Mouse (Mus musculus) gastrocnemius, postnatal 36 days (tissue): ENCODE measurements around the gene 4933411K16Rik. TPM values are rescaled to one million over a fixed set of nuclear protein-coding genes. Genes with fewer than 3 reads are reported as not detected.

Source experiments
- DNase-seq, 2 experiments: peaks; one replicate each; pipeline ENCODE4 v3.0.0; 2022
- intact Hi-C: fragments of 180-260 bp; cut with DNase I; formaldehyde crosslinking; loops from one replicate; pipeline ENCODE4 v1.15.1; 2025
- long read RNA-seq, 2 experiments: library from polyadenylated mRNA; stranded (forward); transcript quantifications; one replicate each; pipeline ENCODE4 v2.0.0; 2021
- total RNA-seq, 2 experiments: library from RNA; stranded (reverse); gene quantifications; 2 replicates each; pipeline ENCODE4 v1.2.3; 2021

4933411K16Rik gene
- total RNA-seq = under 1 TPM; 0.30 to 0.38 TPM
- long read RNA-seq, experiment 1, partial matches to known transcripts = 0 of 1 reads
- long read RNA-seq, experiment 1, other reads (novel, unspliced or antisense) = 0 of 1 reads
- long read RNA-seq, experiment 2 = 0 reads

- intact Hi-C loops = no loop called here
Measured at GRCm38 (mm10) chr19:42051948-42052347, at the start of gene 4933411K16Rik. Gene 4933411K16Rik (plus strand): TSS chr19:42052248.

GRCm38 (mm10) chr19:42004258-42004657 is 47.8 kb upstream of the 4933411K16Rik start:
- DNase-seq = no peak
- intact Hi-C loops = no loop called here

More at GRCm38 (mm10) chr19:42051948-42052347, at the start of gene 4933411K16Rik:
- no peak for DNase-seq

GRCm38 (mm10) chr19:42005616-42006015 is 46.4 kb upstream of the 4933411K16Rik start:
- intact Hi-C loops = no loop called here
- DNase-seq = no peak

GRCm38 (mm10) chr19:42006568-42006967 is 45.5 kb upstream of the 4933411K16Rik start:
- no peak for DNase-seq
- intact Hi-C loops = no loop called here

- intact Hi-C loops = no loop called here
Measured at GRCm38 (mm10) chr19:42008586-42008985, 43.5 kb upstream of the 4933411K16Rik start.

GRCm38 (mm10) chr19:42009067-42009466 is 43.0 kb upstream of the 4933411K16Rik start:
- intact Hi-C loops = no loop called here
- DNase-seq = no peak

More at GRCm38 (mm10) chr19:42008586-42008985, 43.5 kb upstream of the 4933411K16Rik start:
- no peak for DNase-seq

- DNase-seq = no peak
- intact Hi-C loops = no loop called here
Measured at GRCm38 (mm10) chr19:42010436-42010835, 41.6 kb upstream of the 4933411K16Rik start.

GRCm38 (mm10) chr19:42011123-42011522 is 40.9 kb upstream of the 4933411K16Rik start:
- intact Hi-C loops = no loop called here
- no peak for DNase-seq

GRCm38 (mm10) chr19:42014231-42014825 is 37.7 kb upstream of the 4933411K16Rik start:
- DNase-seq = no peak
- intact Hi-C loops = no loop called here

GRCm38 (mm10) chr19:42015001-42015400 is 37.0 kb upstream of the 4933411K16Rik start:
- intact Hi-C loops = no loop called here
- DNase-seq = no peak

- intact Hi-C loops = no loop called here
- DNase-seq = no peak
Measured at GRCm38 (mm10) chr19:42016251-42016650, 35.8 kb upstream of the 4933411K16Rik start.

GRCm38 (mm10) chr19:42016840-42017239 is 35.2 kb upstream of the 4933411K16Rik start:
- intact Hi-C loops = no loop called here
- DNase-seq = peak in 1 of 2 experiments; percentile 37

GRCm38 (mm10) chr19:42017399-42018247 is 34.4 kb upstream of the 4933411K16Rik start:
- intact Hi-C loops = no loop called here
- DNase-seq = peak; percentile 57 to 71

GRCm38 (mm10) chr19:42019011-42019522 is 33.0 kb upstream of the 4933411K16Rik start:
- peak in 1 of 2 experiments; percentile 13 for DNase-seq
- intact Hi-C loops = no loop called here

- intact Hi-C loops = no loop called here
- no peak for DNase-seq
Measured at GRCm38 (mm10) chr19:42021681-42022541, 30.1 kb upstream of the 4933411K16Rik start.

GRCm38 (mm10) chr19:42022542-42022848 is 29.6 kb upstream of the 4933411K16Rik start:
- intact Hi-C loops = no loop called here
- no peak for DNase-seq

GRCm38 (mm10) chr19:42026158-42026557 is 25.9 kb upstream of the 4933411K16Rik start:
- intact Hi-C loops = loop anchor here (2.0 to 5.0 kb wide), 2 partner anchors 47 to 104 kb away; no protein-coding TSS in a partner anchor
- peak; percentile 74 to 86 for DNase-seq

GRCm38 (mm10) chr19:42031112-42031511 is 20.9 kb upstream of the 4933411K16Rik start:
- no peak for DNase-seq
- intact Hi-C loops = no loop called here

GRCm38 (mm10) chr19:42033611-42034010 is 18.4 kb upstream of the 4933411K16Rik start:
- peak in 1 of 2 experiments; percentile 33 for DNase-seq
- intact Hi-C loops = loop anchor here (2.0 kb wide), 1 partner anchor 35 kb away; no protein-coding TSS in a partner anchor

- intact Hi-C loops = loop anchor here (2.0 kb wide), 1 partner anchor 35 kb away; no protein-coding TSS in a partner anchor
- peak in 1 of 2 experiments; percentile 32 for DNase-seq
Measured at GRCm38 (mm10) chr19:42034146-42034775, 17.8 kb upstream of the 4933411K16Rik start.
